Mouse (Mus musculus) MEL (cell line): ENCODE measurements around the gene Cldn10. TPM values are rescaled to one million over a fixed set of nuclear protein-coding genes. Genes with fewer than 3 reads are reported as not detected.

Experiments
- DNase-seq: peaks from one replicate; pipeline ENCODE4 v3.0.0; 2011; ENCODE audit warnings: low read depth, low spot score
- H3K27ac ChIP-seq: 2 replicates; pipeline ENCODE4 v1.5.1; 2012; ENCODE audit warnings: low read depth, mild to moderate bottlenecking, control low read depth, low read length, moderate library complexity; ENCODE audit not compliant: control insufficient read depth
- H3K27me3 ChIP-seq, 2 experiments: fragments of 150-350 bp in 1 of 2; sonication (generic) in 1 of 2; 2 replicates each; pipeline ENCODE4 v1.6.1; 2012; ENCODE audit warnings: low read length in 2 of 2, mild to moderate bottlenecking in 2 of 2, improper control_type of control experiment in 1 of 2, moderate library complexity in 1 of 2; ENCODE audit not compliant: insufficient read depth in 2 of 2, control insufficient read depth in 1 of 2
- H3K36me3 ChIP-seq, 2 experiments: 2 replicates each; pipeline ENCODE4 v1.6.1; 2012 to 2014; ENCODE audit warnings: low read length in 2 of 2, improper control_type of control experiment in 1 of 2, inconsistent platforms in 1 of 2, mild to moderate bottlenecking in 1 of 2; ENCODE audit not compliant: insufficient read depth in 2 of 2, control insufficient read depth in 1 of 2
- H3K4me1 ChIP-seq, 2 experiments: fragments of 150-350 bp in 1 of 2; sonication (generic) in 1 of 2; 2 replicates each; pipeline ENCODE4 v1.6.1; 2012; ENCODE audit warnings: low read length in 2 of 2, improper control_type of control experiment in 1 of 2, mild to moderate bottlenecking in 1 of 2; ENCODE audit not compliant: insufficient read depth in 2 of 2, control insufficient read depth in 1 of 2
- H3K4me3 ChIP-seq, 2 experiments: fragments of 150-350 bp in 1 of 2; sonication (generic) in 1 of 2; 2 replicates each; pipeline ENCODE4 v1.5.1; 2012; ENCODE audit warnings: low read depth in 2 of 2, low read length in 2 of 2, mild to moderate bottlenecking in 2 of 2, moderate library complexity in 2 of 2, control low read depth in 1 of 2, improper control_type of control experiment in 1 of 2; ENCODE audit not compliant: control insufficient read depth in 1 of 2, insufficient read depth in 1 of 2
- H3K79me2 ChIP-seq: 2 replicates; pipeline ENCODE4 v1.6.1; 2012; ENCODE audit warnings: mild to moderate bottlenecking, low read length, moderate library complexity; ENCODE audit not compliant: control insufficient read depth, poor library complexity, insufficient read depth
- H3K9ac ChIP-seq: 2 replicates; pipeline ENCODE4 v1.6.1; 2012; ENCODE audit warnings: low read depth, mild to moderate bottlenecking, control low read depth, low read length, moderate library complexity; ENCODE audit not compliant: control insufficient read depth, poor library complexity, severe bottlenecking
- H3K9me3 ChIP-seq: fragments of 150-350 bp; sonication (generic); replicated peaks from 2 replicates; pipeline ENCODE4 v1.6.1; 2012; ENCODE audit warnings: mild to moderate bottlenecking, low read length, improper control_type of control experiment, moderate library complexity; ENCODE audit not compliant: insufficient read depth
- CTCF ChIP-seq, 3 experiments: IDR thresholded peaks in 2 of 3; conservative IDR thresholded peaks in 1 of 3; 2 replicates each; pipeline ENCODE4 v1.5.1; 2011 to 2012; ENCODE audit warnings: low read length in 3 of 3, low read depth in 2 of 3, mild to moderate bottlenecking in 2 of 3, improper control_type of control experiment in 1 of 3, inconsistent platforms in 1 of 3, mixed read lengths in 1 of 3, moderate library complexity in 1 of 3; ENCODE audit not compliant: control insufficient read depth in 1 of 3, insufficient read depth in 1 of 3, poor library complexity in 1 of 3, severe bottlenecking in 1 of 3
- E2F4 ChIP-seq: IDR thresholded peaks from 2 replicates; pipeline ENCODE4 v1.6.1; 2011; ENCODE audit warnings: low read depth, low read length, improper control_type of control experiment, borderline replicate concordance
- ETS1 ChIP-seq: IDR thresholded peaks from 2 replicates; pipeline ENCODE4 v1.6.1; 2012; ENCODE audit warnings: low read depth, mild to moderate bottlenecking, inconsistent platforms, low read length, improper control_type of control experiment, moderate library complexity
- GABPA ChIP-seq: IDR thresholded peaks from 2 replicates; pipeline ENCODE4 v1.6.1; 2012; ENCODE audit warnings: low read depth, mild to moderate bottlenecking, inconsistent platforms, low read length, improper control_type of control experiment, moderate library complexity
- JUND ChIP-seq: IDR thresholded peaks from 2 replicates; pipeline ENCODE4 v1.6.1; 2011; ENCODE audit warnings: low read depth, mild to moderate bottlenecking, improper control_type of control experiment, low read length
- KAT2A ChIP-seq: conservative IDR thresholded peaks from 2 replicates; pipeline ENCODE4 v1.6.1; 2012; ENCODE audit warnings: low read depth, low read length, improper control_type of control experiment, inconsistent platforms
- MAX ChIP-seq: IDR thresholded peaks from 2 replicates; pipeline ENCODE4 v1.6.1; 2011; ENCODE audit warnings: low read length, improper control_type of control experiment
- MYC ChIP-seq: IDR thresholded peaks from 2 replicates; pipeline ENCODE4 v1.6.1; 2011; ENCODE audit warnings: low read depth, mild to moderate bottlenecking, low read length, improper control_type of control experiment, moderate library complexity
- NELFE ChIP-seq: IDR thresholded peaks from 2 replicates; pipeline ENCODE4 v1.6.1; 2011; ENCODE audit warnings: low read depth, low read length, improper control_type of control experiment
- POLR2AphosphoS2 ChIP-seq: IDR thresholded peaks from 2 replicates; pipeline ENCODE4 v1.6.1; 2011; ENCODE audit warnings: low read length, improper control_type of control experiment
- RAD21 ChIP-seq: IDR thresholded peaks from 2 replicates; pipeline ENCODE4 v1.6.1; 2011; ENCODE audit warnings: mild to moderate bottlenecking, low read depth, low read length, improper control_type of control experiment
- RCOR1 ChIP-seq: IDR thresholded peaks from 2 replicates; pipeline ENCODE4 v1.6.1; 2012; ENCODE audit warnings: low read depth, mild to moderate bottlenecking, inconsistent platforms, low read length, improper control_type of control experiment
- TAL1 ChIP-seq: IDR thresholded peaks from 2 replicates; pipeline ENCODE4 v1.6.1; 2012; ENCODE audit warnings: mild to moderate bottlenecking, inconsistent platforms, low read length, moderate library complexity, mixed read lengths
- TBP ChIP-seq: IDR thresholded peaks from 2 replicates; pipeline ENCODE4 v1.8.0; 2011; ENCODE audit warnings: low read depth, low read length, improper control_type of control experiment
- TCF12 ChIP-seq: IDR thresholded peaks from 2 replicates; pipeline ENCODE4 v1.6.1; 2014; ENCODE audit warnings: low read depth, mild to moderate bottlenecking, inconsistent platforms, low read length, improper control_type of control experiment, moderate library complexity
- USF1 ChIP-seq: IDR thresholded peaks from 2 replicates; pipeline ENCODE4 v1.6.1; 2014; ENCODE audit warnings: low read depth, mild to moderate bottlenecking, inconsistent platforms, low read length, improper control_type of control experiment, moderate library complexity
- USF2 ChIP-seq, 2 experiments: IDR thresholded peaks; 2 replicates each; pipeline ENCODE4 v1.6.1; 2011 to 2012; ENCODE audit warnings: improper control_type of control experiment in 2 of 2, low read length in 2 of 2, borderline replicate concordance in 1 of 2, inconsistent platforms in 1 of 2, low read depth in 1 of 2, mild to moderate bottlenecking in 1 of 2; ENCODE audit not compliant: insufficient read depth in 1 of 2
- ZC3H11A ChIP-seq: IDR thresholded peaks from 2 replicates; pipeline ENCODE4 v1.6.1; 2012; ENCODE audit warnings: low read depth, mild to moderate bottlenecking, inconsistent platforms, low read length, improper control_type of control experiment
- ZKSCAN1 ChIP-seq: IDR thresholded peaks from 2 replicates; pipeline ENCODE4 v1.6.1; 2012; ENCODE audit warnings: low read depth, mild to moderate bottlenecking, inconsistent platforms, low read length, improper control_type of control experiment, moderate library complexity
- ZMIZ1 ChIP-seq: IDR thresholded peaks from 2 replicates; pipeline ENCODE4 v1.6.1; 2012; ENCODE audit warnings: low read depth, mild to moderate bottlenecking, inconsistent platforms, low read length, improper control_type of control experiment, moderate library complexity
- polyA plus RNA-seq, 2 experiments: library from polyadenylated mRNA; stranded (reverse) in 1 of 2; unstranded in 1 of 2; fragments of >175 nt in 1 of 2; fragments of >200 nt in 1 of 2; gene quantifications; 2 replicates each; pipeline versions ENCODE4 v1.2.1 to v1.2.4; 2012; ENCODE audit warnings: low replicate concordance in 2 of 2, low read depth in 1 of 2; ENCODE audit not compliant: insufficient read length in 2 of 2, insufficient read depth in 1 of 2, missing spikeins in 1 of 2
- total RNA-seq: library from RNA; depleted of rRNA; stranded (reverse); fragments of 300-350 nt; gene quantifications from 2 replicates; pipeline ENCODE4 v1.2.3, GENCODE M21; 2012

Gene Cldn10
- total and polyA plus RNA-seq, 3 experiments: 0.17 TPM; not detected in 2

GRCm38 (mm10) chr14:118903867-118904562 lies 116.3 kb downstream of the Cldn10 start:
- H3K36me3 ChIP-seq: no peaks in the 10 kb centered on the region; a peak in 1 of 4 replicates
- no peak overlapping the region for H3K9ac ChIP-seq
- no peaks in the 10 kb centered on the region; a peak in 1 of 4 replicates for H3K4me1 ChIP-seq
- TF ChIP-seq MYC (no peak), ZKSCAN1 (no peak)
- no peak overlapping the region for H3K4me3 ChIP-seq
- no peaks in the 10 kb centered on the region for H3K27me3 ChIP-seq
- no peak overlapping the region for H3K27ac ChIP-seq
- H3K9me3 ChIP-seq: no peaks in the 10 kb centered on the region
- no peaks in the 10 kb centered on the region for H3K79me2 ChIP-seq
- DNase-seq: no peak

GRCm38 (mm10) chr14:118907592-118907991 lies 119.9 kb downstream of the Cldn10 start:
- DNase-seq: no peak
- TF ChIP-seq ZKSCAN1 (no peak), ZMIZ1 (no peak), RAD21 (no peak), USF1 (peak; percentile 54; the same call in 1 of the 2 replicates)
- Histone ChIP-seq H3K36me3 (no peaks in the 10 kb centered on the region; a peak in 2 of 4 replicates), H3K9ac (no peak overlapping the region), H3K9me3 (no peaks in the 10 kb centered on the region), H3K79me2 (no peaks in the 10 kb centered on the region), H3K27ac (no peak overlapping the region), H3K4me3 (no peak overlapping the region), H3K27me3 (no peaks in the 10 kb centered on the region), H3K4me1 (no peaks in the 10 kb centered on the region; a peak in 2 of 4 replicates)

GRCm38 (mm10) chr14:118909872-118910271 lies 122.2 kb downstream of the Cldn10 start:
- no peaks in the 10 kb centered on the region for H3K9me3 ChIP-seq

More at GRCm38 (mm10) chr14:118909872-118910271, 122.2 kb downstream of the Cldn10 start:
- Histone ChIP-seq H3K9ac (no peak overlapping the region), H3K4me3 (no peak overlapping the region; a peak in 1 of 4 replicates), H3K79me2 (no peaks in the 10 kb centered on the region)
- no peak for DNase-seq
- TF ChIP-seq ZC3H11A: no peak
- no peak for TF ChIP-seq USF2 (IDR thresholded peaks at IDR 0.05; ENCODE audit: borderline replicate concordance in 1 of 2, insufficient read depth in 1 of 2, low read depth in 1 of 2, low read length in 2 of 2)
- no peak for TF ChIP-seq NELFE
- no peak for TF ChIP-seq GABPA
- no peak for TF ChIP-seq KAT2A
- TF ChIP-seq TAL1: no peak
- TF ChIP-seq MAX: no peak
- TF ChIP-seq POLR2AphosphoS2: no peak
- TF ChIP-seq MYC: no peak
- no peak for TF ChIP-seq CTCF (IDR thresholded peaks at IDR 0.05 in 2 of 3, conservative IDR thresholded peaks at IDR 0.05 in 1 of 3; ENCODE audit: control insufficient read depth in 1 of 3, insufficient read depth in 1 of 3, low read depth in 2 of 3, low read length in 3 of 3, poor library complexity in 1 of 3, severe bottlenecking in 1 of 3)
- TF ChIP-seq TBP: no peak
- TF ChIP-seq E2F4: no peak
- TF ChIP-seq JUND: no peak
- TF ChIP-seq TCF12: no peak
- TF ChIP-seq RCOR1: no peak
- TF ChIP-seq ETS1: no peak
- TF ChIP-seq, all 39 proteins: peak for 0
- H3K27ac ChIP-seq: no peak overlapping the region
- H3K27me3 ChIP-seq: no peaks in the 10 kb centered on the region
- H3K4me1 ChIP-seq: peaks cover 0 to 7% of the 10 kb centered on the region in 2 experiments; a peak in 2 of 4 replicates
- H3K36me3 ChIP-seq: peaks cover 0 to 9% of the 10 kb centered on the region in 2 experiments; a peak in 2 of 4 replicates
